In the genomic region with DNA sequence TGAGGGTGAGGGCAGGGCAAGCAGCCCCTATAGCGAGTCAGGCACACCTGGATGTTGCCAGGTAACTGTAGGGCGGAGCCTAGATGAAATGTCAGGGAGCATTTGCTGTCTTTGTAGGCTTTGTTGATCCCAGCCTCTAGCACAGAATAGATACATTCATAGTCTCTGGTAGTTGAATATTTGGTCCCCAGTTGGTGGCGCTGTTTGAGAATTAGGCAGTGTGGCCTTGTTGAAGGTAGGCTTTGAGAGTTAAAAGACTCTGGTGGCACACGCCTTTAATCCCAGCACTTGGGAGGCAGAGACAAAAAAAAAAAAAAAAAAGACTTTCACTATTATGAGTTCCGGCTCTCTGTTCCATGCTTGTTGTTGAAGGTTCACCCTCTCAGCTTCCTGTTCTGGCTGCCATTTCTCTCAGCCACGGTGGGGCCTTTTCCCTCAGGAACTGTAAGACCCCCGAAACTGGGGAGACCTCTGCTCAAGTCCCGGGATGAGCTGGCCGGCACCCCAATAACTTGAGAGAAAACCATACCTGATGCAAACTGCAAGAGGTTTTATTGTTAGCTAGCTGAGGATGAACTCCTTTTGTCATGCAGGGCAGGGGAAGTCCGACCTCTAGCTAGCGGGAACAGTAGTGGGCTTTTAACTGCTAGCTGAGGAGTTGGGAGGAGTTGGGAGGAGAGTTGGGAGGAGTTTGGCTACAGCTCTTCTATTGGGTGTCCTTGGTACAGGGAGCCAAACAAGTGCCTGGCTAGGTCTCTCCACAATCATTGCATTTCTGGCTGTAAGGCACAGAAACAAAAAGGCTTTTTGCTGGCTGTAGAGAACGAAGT, we compare ENCODE assay signal across 20 mouse cellular contexts. TPM values are rescaled to one million over a fixed set of nuclear protein-coding genes. Genes with fewer than 3 reads are reported as not detected.
DNase-seq lines count a peak whose midpoint lies in the region; ATAC-seq and TF ChIP-seq lines count a peak whose summit lies in the region.
"Had no signal": no experiment of that assay in that cellular context is flagged by ENCODE, and none has a peak within 500 bp of the region (broad histone marks: within the 10 kb centered on the region; RNA-seq: fewer than 3 reads in every experiment).

No protein-coding gene starts in this region.

- H3K9me3 ChIP-seq in lung, postnatal 0 days (ENCODE audit: low read length), result no peaks in the 10 kb centered on the region
- peaks cover 9% of the 10 kb centered on the region for H3K9me3 ChIP-seq in E14TG2a.4 (ENCODE audit: low read length)
- H3K9me3 ChIP-seq: embryonic facial prominence, embryonic 13.5 days had no signal

- H3K9ac ChIP-seq in lung, postnatal 0 days (replicated peaks; ENCODE audit: low read depth), result no peak overlapping the region
- H3K9ac ChIP-seq: embryonic facial prominence, embryonic 13.5 days; forebrain, embryonic 12.5 days; forebrain, postnatal 0 days; heart, embryonic 12.5 days; hindbrain, embryonic 14.5 days had no signal

- 73% methylated on average over 12 of the region's 12 CpGs for WGBS in lung, postnatal 0 days

- peaks cover 11% of the 10 kb centered on the region for H3K4me1 ChIP-seq in lung, postnatal 0 days (ENCODE audit: insufficient read depth, low read depth, low read length)
- H3K4me1 ChIP-seq in E14TG2a.4 (replicated peaks; ENCODE audit: low read depth, low read length), result peaks cover 34% of the 10 kb centered on the region

- H3K4me2 ChIP-seq in lung, postnatal 0 days (replicated peaks; ENCODE audit: low read depth, low read length), result no peak overlapping the region
- H3K4me2 ChIP-seq: embryonic facial prominence, embryonic 13.5 days; forebrain, embryonic 12.5 days; heart, embryonic 12.5 days; hindbrain, embryonic 14.5 days had no signal

- TF ChIP-seq CTCF in lung, postnatal 0 days (IDR thresholded peaks at IDR 0.05), result 0 out of 2 replicates have a peak, but pooled peaks have one; percentile 7
- TF ChIP-seq CTCF in E14TG2a.4 (conservative IDR thresholded peaks at IDR 0.05; ENCODE audit: low read length), result peak; percentile 24; the same call in 1 of the 2 replicates

- ATAC-seq in lung, postnatal 0 days, result no peak
- ATAC-seq: forebrain, postnatal 0 days had no signal

- DNase-seq in lung, postnatal 0 days (ENCODE audit: low spot score), result no peak
- DNase-seq in lung, adult 18-20 months, result no peak
- DNase-seq in MEL-GATA-1-ER (ENCODE audit: extremely low read depth, low read depth), result peak; percentile 87
- DNase-seq in right cerebral cortex, postnatal 25 days, result no peak
- DNase-seq in spleen, adult 18-20 months, result no peak
- no peak for DNase-seq in layer of hippocampus, adult 9-11 months
- DNase-seq: adrenal gland, postnatal 14 days; cerebellum, adult 11-12 months; cerebellum, adult 9-11 months; cerebellum, postnatal 36 days; forebrain, postnatal 0 days; gastrocnemius, adult 2 months; gastrocnemius, postnatal 25 days had no signal

- H3K36me3 ChIP-seq in lung, postnatal 0 days (ENCODE audit: insufficient read depth, low read length), result no peaks in the 10 kb centered on the region
- H3K36me3 ChIP-seq in E14TG2a.4 (ENCODE audit: insufficient read depth, low read length), result no peaks in the 10 kb centered on the region
- H3K36me3 ChIP-seq: embryonic facial prominence, embryonic 13.5 days; forebrain, embryonic 12.5 days; heart, embryonic 12.5 days; hindbrain, embryonic 10.5 days had no signal

- H3K4me3 ChIP-seq in lung, postnatal 0 days (ENCODE audit: low read depth, low read length), result no peak overlapping the region
- H3K4me3 ChIP-seq in E14TG2a.4 (replicated peaks; ENCODE audit: low read length), result peak overlapping the region; percentile 48
- H3K4me3 ChIP-seq: embryonic facial prominence, embryonic 13.5 days; forebrain, embryonic 12.5 days; gastrocnemius, adult 2 months; heart, embryonic 12.5 days; hindbrain, embryonic 10.5 days had no signal

- no peak overlapping the region for H3K27ac ChIP-seq in lung, postnatal 0 days (ENCODE audit: low read length)
- H3K27ac ChIP-seq: embryonic facial prominence, embryonic 13.5 days; forebrain, embryonic 12.5 days; gastrocnemius, adult 2 months; hindbrain, embryonic 10.5 days; hindbrain, embryonic 14.5 days had no signal

- no peak for TF ChIP-seq EP300 in lung, postnatal 0 days (IDR thresholded peaks at IDR 0.05)

- H3K27me3 ChIP-seq in lung, postnatal 0 days (replicated peaks; ENCODE audit: insufficient read depth, low read length), result no peaks in the 10 kb centered on the region
- no peaks in the 10 kb centered on the region for H3K27me3 ChIP-seq in E14TG2a.4 (ENCODE audit: insufficient read depth, low read length)
- H3K27me3 ChIP-seq: CH12.LX; embryonic facial prominence, embryonic 13.5 days; forebrain, embryonic 12.5 days; heart, embryonic 12.5 days had no signal

RNA-seq across cellular contexts. Expression of a gene that starts 3.9 kb away (rescaled TPM):
- 4.8 and 7.4 TPM in 2 replicates for polyA plus RNA-seq in lung, postnatal 0 days (2015; fragmentation: Nextera tagmentation; extraction: Ambion mirVana)
